Mouse (Mus musculus): Measurements from ENCODE around the gene Gm3164. TPM values are rescaled to one million over a fixed set of nuclear protein-coding genes. Genes with fewer than 3 reads are reported as not detected.
"Not testable (repeated sequence)": the region's sequence is repeated elsewhere in the genome, so short reads cannot be mapped to it uniquely, and the experiment has no call there.

Gene Gm3164
- polyA plus RNA-seq (2017; shearing (Covaris generic)): 1 to 10 TPM; 1.6 to 2.4 TPM

DNA sequence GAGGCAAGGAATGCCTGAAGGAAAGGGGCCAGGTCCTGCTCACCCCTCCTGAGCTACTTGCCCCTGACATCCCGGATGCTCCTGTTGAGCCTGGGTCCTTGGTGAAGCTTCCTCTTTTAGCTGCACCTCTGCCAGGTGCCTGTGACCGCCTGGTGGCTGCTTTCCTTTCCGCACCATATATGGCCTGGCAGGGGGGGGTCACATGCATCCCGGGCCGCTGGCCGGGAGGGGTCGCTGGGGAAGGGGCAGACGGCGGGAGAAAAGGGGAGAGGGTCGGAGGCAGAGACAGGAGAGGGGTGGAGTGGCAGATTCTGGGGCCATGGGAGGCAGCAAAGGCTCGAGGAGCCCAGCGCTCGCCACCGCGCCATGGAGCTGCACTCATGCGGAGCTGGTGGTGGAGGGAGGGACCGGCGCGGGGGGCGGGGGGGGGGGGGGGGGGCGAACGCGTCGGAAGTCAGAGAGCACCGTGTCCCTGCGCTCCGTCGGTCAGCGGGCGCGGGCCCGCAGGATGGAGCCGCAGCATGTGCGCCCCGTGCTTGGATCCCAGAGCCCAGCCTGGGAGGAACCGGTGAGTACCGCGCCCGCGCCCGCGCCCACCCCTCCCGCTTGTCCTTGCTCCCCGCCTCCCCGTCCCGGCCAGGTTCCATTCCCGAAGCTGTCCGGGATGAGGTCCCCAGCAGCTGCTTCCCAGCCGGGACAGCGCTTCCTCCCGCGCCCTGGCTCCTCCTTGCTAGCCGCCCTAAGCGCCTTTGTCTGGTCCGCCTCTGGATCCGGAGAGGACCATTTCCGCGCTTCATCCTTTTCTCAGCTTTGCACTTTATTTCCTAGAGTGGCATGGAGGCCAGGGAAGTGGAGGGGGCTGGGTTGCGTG, at the start of gene Gm3164:
Gene Gm3164 (plus strand): TSS at position 484 of the 871 bp plus-strand sequence.
- not testable (repeated sequence) for ATAC-seq

DNA sequence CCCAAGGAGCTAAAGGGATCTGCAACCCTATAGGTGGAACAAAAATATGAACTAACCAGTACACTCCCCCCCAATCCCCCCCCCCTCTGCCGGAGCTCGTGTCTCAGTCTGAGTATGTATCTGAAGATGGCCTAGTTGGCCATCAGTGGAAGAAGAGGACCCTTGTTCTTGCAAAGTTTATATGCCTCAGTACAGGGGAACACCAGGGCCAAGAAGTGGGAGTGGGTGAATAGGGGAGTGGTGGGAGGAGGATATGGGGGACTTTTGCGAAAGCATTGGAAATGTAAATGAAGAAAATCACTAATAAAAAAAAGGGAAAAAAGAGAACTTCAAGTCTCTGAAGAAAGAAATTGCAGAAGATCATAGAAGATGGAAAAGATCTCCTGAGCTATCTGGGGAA, 46.3 kb upstream of the Gm3164 start:
- ATAC-seq: not testable (repeated sequence)

DNA sequence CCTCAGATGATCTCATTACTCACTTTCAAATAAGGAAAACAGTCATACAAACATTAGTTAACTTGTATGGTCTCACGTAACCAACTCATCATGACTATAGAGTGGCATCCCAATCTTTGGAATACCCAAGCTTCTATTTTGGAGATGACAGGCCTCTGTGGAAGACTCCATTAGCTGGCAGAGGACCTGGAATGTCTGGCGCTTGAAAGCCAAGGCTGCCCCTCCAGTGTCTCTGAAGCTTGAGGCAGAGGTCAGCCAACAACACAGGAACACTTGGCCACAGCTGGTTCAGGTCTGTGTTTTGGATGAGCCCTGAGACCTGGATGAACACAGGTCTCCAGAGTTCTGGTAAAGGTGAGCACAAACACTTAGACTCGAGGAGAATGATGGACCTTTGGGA, 45.6 kb upstream of the Gm3164 start:
- not testable (repeated sequence) for ATAC-seq

DNA sequence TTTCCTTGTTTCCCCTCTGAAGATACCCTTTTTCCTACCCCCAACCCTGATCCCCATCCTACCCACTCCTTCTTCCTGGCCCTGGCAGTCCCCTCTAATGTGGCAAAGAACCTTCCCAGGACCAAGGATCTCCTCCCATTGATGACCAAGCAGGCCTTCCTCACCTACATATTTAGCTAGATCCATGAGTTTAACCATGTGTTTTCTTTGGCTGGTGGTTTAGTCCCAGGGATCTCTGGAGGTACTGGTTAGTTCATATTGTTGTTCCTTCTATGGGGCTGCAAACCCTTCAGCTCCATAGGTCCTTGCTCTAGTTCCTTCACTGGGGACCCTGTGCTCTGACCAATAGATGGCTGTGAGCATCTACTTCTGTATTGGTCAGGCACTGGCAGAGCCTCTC, 37.4 kb upstream of the Gm3164 start:
- ATAC-seq: not testable (repeated sequence)

DNA sequence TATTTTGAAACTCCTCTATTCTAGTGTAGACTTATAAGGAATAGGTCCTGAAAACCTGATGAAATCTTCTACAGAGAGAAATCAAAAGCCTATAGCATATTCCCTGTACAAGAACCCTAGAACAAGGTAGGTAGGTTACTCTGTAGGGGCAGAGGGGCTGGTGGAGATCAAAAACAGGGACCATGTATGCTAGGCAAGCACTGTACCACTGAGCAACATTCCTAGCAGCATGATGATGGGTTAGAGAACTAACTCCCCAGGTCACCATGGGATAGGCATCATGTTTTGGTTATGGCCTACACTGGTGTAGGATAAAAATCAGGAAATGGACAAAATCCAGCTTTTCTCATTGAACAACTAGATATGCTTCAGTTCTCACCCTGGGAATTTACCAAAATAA, 29.6 kb upstream of the Gm3164 start:
- ATAC-seq: not testable (repeated sequence)

DNA sequence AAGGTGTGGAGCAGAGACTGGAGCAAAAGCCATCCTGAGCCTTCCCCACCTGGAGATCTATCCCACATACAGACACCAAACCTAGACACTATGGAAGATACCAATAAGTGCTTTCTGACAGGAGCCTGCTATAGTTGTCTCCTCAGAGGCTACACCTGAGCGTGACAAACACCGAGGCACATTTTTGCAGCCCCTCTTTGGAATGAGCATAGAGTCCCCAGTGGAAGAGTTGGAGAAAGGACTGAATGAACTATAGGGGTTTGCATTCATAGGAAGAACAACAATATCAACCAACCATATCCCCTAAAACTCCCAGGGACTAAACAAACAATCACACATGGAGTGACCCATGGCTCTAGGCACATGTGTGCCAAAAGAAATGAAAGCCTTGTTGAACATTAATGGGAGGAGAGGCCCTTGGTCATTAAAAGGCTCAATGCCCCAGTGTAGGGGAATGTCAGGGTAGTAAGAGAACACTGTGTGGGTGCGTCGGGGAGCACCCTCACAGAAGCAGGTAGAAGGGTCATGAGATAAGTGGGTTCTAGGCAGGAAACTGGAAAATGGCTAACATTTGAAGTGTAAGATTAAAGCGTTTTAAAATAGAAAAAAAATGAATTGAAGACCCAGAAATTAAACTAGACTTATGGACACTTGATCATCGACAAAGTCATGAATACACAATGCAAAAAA, 22.3 kb upstream of the Gm3164 start:
- not testable (repeated sequence) for ATAC-seq

DNA sequence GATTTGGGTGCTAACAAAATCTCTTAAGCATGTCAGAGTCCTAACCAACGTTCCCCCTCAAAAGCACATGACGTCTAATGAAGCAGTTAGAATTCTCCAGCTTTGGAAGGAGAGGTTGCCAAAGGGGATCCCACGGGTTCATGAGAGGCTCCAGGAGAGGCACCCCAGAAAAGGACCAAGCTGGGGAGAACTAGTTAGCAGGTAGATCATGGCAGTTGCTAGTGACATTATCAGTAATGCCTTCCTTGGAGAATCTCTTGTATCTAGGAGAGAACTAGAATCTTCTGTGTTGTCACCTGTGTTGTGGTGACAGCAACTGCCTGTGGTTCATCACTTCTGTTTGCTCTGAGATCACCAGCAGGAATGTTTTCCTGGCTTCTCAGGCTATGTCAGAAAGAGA, 18.0 kb upstream of the Gm3164 start, which contains the start of gene Gm3159:
Gene Gm3159 (plus strand): TSS at position 301 of the 400 bp plus-strand sequence.
- not testable (repeated sequence) for ATAC-seq

DNA sequence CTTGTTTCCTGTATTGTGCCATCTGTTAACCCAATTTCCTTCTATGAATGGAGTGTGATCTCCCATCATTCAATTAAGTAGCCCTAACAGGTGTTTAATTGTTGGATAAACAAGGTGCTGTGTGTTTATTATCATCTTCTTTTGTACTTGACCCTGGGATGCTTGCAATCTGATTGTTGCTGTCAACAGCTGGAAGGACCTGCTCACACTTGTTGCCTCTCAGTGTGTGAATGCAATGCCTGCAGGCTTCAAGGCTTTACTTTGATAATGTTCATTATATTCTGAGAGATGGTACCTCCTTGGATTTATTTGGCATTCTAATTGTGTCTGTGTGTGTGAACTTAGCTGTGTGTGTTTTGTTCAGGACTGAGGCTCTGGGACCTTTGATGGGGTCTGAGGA, 16.6 kb upstream of the Gm3164 start:
- ATAC-seq: not testable (repeated sequence)

DNA sequence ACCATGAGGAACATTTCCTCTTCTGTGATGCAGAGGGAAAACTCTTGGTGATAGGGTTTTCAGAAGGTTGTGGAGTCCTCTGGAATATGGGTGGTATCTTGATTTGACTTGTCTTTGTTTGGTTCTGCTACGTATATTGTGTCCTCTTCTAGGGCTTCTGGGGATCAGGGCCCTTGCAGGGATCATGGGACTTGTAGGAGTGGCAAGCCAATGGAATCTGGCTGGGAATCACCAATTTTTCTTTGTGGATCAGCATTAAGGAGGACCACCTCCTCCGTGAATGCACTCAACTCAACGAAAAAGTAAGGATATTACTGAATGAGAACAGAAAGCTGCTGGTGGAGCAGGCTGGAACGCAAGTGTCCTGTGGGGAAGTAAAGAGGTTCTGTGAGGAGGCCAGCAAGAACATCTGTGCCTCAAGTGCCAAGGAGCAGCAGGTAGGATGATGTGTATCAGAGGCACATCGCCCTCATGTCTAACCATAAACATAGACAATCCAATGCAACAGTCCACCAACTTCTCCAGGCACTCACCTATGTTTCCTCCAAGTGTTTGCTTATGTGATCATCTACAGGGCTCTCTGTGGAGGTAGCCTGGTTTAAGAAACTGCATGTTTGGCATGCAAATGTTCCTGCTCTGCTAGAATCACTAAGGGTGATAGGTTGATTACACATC, 15.0 kb upstream of the Gm3164 start:
- not testable (repeated sequence) for ATAC-seq

DNA sequence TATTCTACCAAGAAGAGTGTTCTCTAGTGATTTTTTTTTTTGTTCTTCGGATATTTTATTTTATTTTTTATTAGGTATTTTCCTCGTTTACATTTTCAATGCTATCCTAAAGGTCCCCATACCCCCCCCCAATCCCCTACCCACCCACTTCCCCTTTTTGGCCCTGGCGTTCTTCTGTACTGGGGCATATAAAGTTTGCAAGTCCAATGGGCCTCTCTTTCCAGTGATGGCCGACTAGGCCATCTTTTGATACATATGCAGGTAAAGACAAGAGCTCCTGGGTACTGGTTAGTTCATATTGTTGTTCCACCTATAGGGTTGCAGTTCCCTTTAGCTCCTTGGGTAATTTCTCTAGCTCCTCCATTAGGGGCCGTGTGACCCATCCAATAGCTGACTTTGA, 14.0 kb upstream of the Gm3164 start:
- not testable (repeated sequence) for ATAC-seq

DNA sequence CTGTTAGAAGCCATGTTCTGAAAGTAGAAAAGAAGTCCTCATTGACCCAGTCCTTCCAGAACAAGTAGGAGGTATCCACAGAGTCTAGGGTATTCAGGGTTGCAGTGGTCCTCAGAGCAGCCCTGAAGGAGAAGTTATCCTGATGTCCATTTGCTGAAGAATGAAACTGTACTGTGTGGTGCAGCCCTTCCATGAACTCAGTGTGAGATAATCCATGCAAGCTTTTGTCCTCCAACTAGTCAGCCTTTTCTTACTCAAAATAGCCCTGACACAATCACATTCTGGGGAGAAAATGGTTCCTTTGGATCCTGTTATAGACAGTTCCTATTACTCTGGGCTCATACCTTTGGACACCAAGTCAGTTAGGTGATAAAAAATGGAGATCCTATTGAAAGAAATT, 11.4 kb upstream of the Gm3164 start:
- ATAC-seq: not testable (repeated sequence)

DNA sequence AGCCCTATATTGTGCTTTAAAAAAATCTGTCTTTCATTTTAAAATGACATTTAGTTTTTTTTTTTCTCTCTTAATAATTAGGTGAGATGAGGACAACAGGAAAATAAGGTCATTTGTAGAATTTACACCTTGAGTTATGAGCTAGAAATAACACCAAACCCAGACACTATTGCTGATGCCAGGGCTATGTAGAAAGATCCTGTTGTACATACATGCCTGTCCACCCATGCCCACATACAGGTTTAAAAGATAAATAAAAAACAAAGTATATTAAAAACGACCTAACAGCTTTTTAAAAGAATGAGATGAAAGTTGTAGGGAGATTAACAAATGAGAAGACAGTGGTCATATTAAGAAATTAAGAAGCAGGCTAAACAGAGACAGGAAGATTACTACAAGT, 5.3 kb upstream of the Gm3164 start:
- ATAC-seq: not testable (repeated sequence)

DNA sequence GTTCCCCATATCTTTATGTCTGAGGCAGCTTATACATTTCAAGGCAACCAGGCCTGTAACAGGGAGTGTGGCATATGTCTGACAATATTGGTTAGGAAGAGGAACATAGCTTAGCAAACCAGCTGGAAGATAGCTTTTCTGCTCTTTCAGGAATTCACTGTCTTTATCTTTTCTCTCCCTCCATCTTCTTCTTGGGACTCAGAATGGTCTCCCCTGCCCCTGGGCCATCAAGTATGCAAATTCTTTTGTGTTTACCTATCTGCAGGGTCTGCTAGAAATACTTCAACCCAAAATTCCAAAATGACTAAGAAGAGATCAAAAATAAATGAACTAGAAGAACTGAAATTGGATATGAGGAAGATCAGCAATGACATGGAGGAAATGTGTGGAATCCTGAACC, 15.4 kb downstream of the Gm3164 start, which contains the start of gene Gm3173:
Gene Gm3173 (plus strand): TSS at position 301 of the 400 bp plus-strand sequence.
- ATAC-seq: not testable (repeated sequence)

DNA sequence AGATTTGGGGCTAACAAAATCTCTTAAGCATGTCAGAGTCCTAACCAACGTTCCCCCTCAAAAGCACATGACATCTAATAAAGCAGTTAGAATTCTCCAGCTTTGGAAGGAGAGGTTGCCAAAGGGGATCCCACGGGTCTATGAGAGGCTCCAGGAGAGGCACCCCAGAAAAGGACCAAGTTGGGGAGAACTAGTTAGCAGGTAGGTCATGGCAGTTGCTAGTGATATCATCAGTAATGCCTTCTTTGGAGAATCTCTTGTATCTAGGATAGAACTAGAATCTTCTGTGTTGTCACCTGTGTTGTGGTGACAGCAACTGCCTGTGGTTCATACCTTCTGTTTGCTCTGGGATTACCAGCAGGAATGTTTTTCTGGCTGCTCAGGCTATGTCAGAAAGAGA, 66.2 kb downstream of the Gm3164 start, which contains the start of gene Gm3182:
Gene Gm3182 (plus strand): TSS at position 301 of the 400 bp plus-strand sequence.
- ATAC-seq: not testable (repeated sequence)

Other genes with a start within 250 kb of the Gm3164 start
- 1 to 10 TPM in 1 of 2 experiments, under 1 TPM in 1; 0.69 to 1.7 TPM for gene Gm2974, start 232.9 kb upstream of the Gm3164 start, polyA plus RNA-seq (2017; shearing (Covaris generic))
- gene Gm3138, start 165.8 kb upstream of the Gm3164 start, polyA plus RNA-seq (2017; shearing (Covaris generic)): not detected
- gene Gm3149, start 98.2 kb upstream of the Gm3164 start, polyA plus RNA-seq (2017; shearing (Covaris generic)): not detected
- 1 to 10 TPM; 3.1 to 7.4 TPM for gene 2610042L04Rik, start 80.7 kb upstream of the Gm3164 start, polyA plus RNA-seq (2017; shearing (Covaris generic))
- gene Gm3159, start 17.9 kb upstream of the Gm3164 start, polyA plus RNA-seq (2017; shearing (Covaris generic)): not detected
- gene Gm3173, start 15.5 kb downstream of the Gm3164 start, polyA plus RNA-seq (2017; shearing (Covaris generic)): 1 to 10 TPM in 1 of 2 experiments, not detected in 1; 2.6 TPM
- not detected for gene Gm3182, start 66.3 kb downstream of the Gm3164 start, polyA plus RNA-seq (2017; shearing (Covaris generic))
- not detected for gene Gm3047, start 140.0 kb downstream of the Gm3164 start, polyA plus RNA-seq (2017; shearing (Covaris generic))
- gene Gm8159, start 216.9 kb downstream of the Gm3164 start, polyA plus RNA-seq (2017; shearing (Covaris generic)): not detected
- gene Gm3239, start 248.7 kb downstream of the Gm3164 start, polyA plus RNA-seq (2017; shearing (Covaris generic)): not detected